Mouse (Mus musculus) C2C12 (cell line): ENCODE data around the gene R3hdm4. TPM values are rescaled to one million over a fixed set of nuclear protein-coding genes. Genes with fewer than 3 reads are reported as not detected.

Source experiments
- H3K27me3 ChIP-seq: one replicate; pipeline ENCODE4 v1.6.1; 2011; ENCODE audit not compliant: control insufficient read depth, insufficient read depth, insufficient read length
- H3K36me3 ChIP-seq: one replicate; pipeline ENCODE4 v1.6.1; 2011; ENCODE audit not compliant: control insufficient read depth, insufficient read depth
- H3K4me3 ChIP-seq: one replicate; pipeline ENCODE4 v1.5.1; 2011; ENCODE audit warnings: mild to moderate bottlenecking, control low read depth; ENCODE audit not compliant: poor library complexity, insufficient read depth, severe bottlenecking
- H3K79me2 ChIP-seq: one replicate; pipeline ENCODE4 v1.6.1; 2011; ENCODE audit not compliant: control insufficient read depth, insufficient read depth
- H3K79me3 ChIP-seq: one replicate; pipeline ENCODE4 v1.6.1; 2011; ENCODE audit warnings: low read depth, control low read depth
- H3ac ChIP-seq: one replicate; pipeline ENCODE3; 2011; ENCODE audit warnings: low read depth; ENCODE audit not compliant: control insufficient read depth, insufficient read length
- CEBPB ChIP-seq: IDR thresholded peaks from one replicate; pipeline ENCODE4 v1.6.1; 2011; ENCODE audit warnings: low read depth, mild to moderate bottlenecking, control low read depth, moderate library complexity
- CTCF ChIP-seq: IDR thresholded peaks from one replicate; pipeline ENCODE4 v1.5.1; 2011; ENCODE audit not compliant: control insufficient read depth, insufficient read depth, insufficient read length
- FOSL1 ChIP-seq: IDR thresholded peaks from one replicate; pipeline ENCODE4 v1.8.0; 2011; ENCODE audit warnings: mild to moderate bottlenecking, low read length; ENCODE audit not compliant: poor library complexity, insufficient read depth, severe bottlenecking
- MAX ChIP-seq: IDR thresholded peaks from one replicate; pipeline ENCODE4 v1.6.1; 2011; ENCODE audit warnings: mild to moderate bottlenecking, control low read depth
- MYOD1 ChIP-seq: IDR thresholded peaks from one replicate; pipeline ENCODE4 v1.6.1; 2011; ENCODE audit warnings: low read depth; ENCODE audit not compliant: control insufficient read depth, insufficient read length
- MYOG ChIP-seq: IDR thresholded peaks from one replicate; pipeline ENCODE4 v1.6.1; 2011; ENCODE audit not compliant: control insufficient read depth, insufficient read length; ENCODE audit errors: extremely low read depth
- USF1 ChIP-seq: IDR thresholded peaks from one replicate; pipeline ENCODE4 v1.6.1; 2011; ENCODE audit warnings: low read depth, mild to moderate bottlenecking, control low read depth, moderate library complexity
- polyA plus RNA-seq: library from polyadenylated mRNA; unstranded; fragments of >200 nt; fragmentation: generic; extraction: Trizol; gene quantifications from one replicate; pipeline ENCODE4 v1.2.1, GENCODE M21; 2012; ENCODE audit warnings: missing spikeins

R3hdm4 gene
- polyA plus RNA-seq, 1 experiment, result 46.7 TPM

- H3K36me3 ChIP-seq, result no peaks in the 10 kb centered on the region
- no peaks in the 10 kb centered on the region for H3K27me3 ChIP-seq
- no peaks in the 10 kb centered on the region for H3K79me3 ChIP-seq
- no peak for TF ChIP-seq FOSL1
- TF ChIP-seq MYOG, result no peak
- no peak for TF ChIP-seq CTCF
- no peak for TF ChIP-seq CEBPB
- no peak for TF ChIP-seq MYOD1
- no peak for TF ChIP-seq USF1
- TF ChIP-seq MAX, result no peak
- H3K79me2 ChIP-seq, result no peaks in the 10 kb centered on the region
- H3K4me3 ChIP-seq, result peak within 1 kb of the TSS; percentile 11
- H3ac ChIP-seq, result peak within 1 kb of the TSS; percentile 66
These were observed 46.6 kb downstream of the R3hdm4 start, which contains the start of the genes Prtn3 and Plppr3 for GRCm38 (mm10) chr10:79874290-79874862. Prtn3 (plus strand) TSS chr10:79874476. Plppr3 (minus strand) TSS chr10:79874634.

- Histone ChIP-seq H3K4me3 (peak overlapping the region; percentile 11), H3K27me3 (no peaks in the 10 kb centered on the region), H3K79me2 (no peaks in the 10 kb centered on the region), H3K36me3 (no peaks in the 10 kb centered on the region), H3K79me3 (no peaks in the 10 kb centered on the region), H3ac (peak overlapping the region; percentile 66)
- TF ChIP-seq USF1 (no peak), MAX (no peak), CTCF (no peak), MYOG (no peak), FOSL1 (no peak), MYOD1 (no peak)
These were observed 47.2 kb downstream of the R3hdm4 start for GRCm38 (mm10) chr10:79873715-79874289.

GRCm38 (mm10) chr10:79873313-79873712, 47.7 kb downstream of the R3hdm4 start:
- Histone ChIP-seq H3K4me3 (no peak overlapping the region), H3K79me3 (no peaks in the 10 kb centered on the region), H3K27me3 (no peaks in the 10 kb centered on the region), H3K36me3 (no peaks in the 10 kb centered on the region), H3ac (no peak overlapping the region), H3K79me2 (no peaks in the 10 kb centered on the region)
- TF ChIP-seq MYOD1 (no peak), CEBPB (no peak), USF1 (no peak), FOSL1 (no peak), CTCF (no peak), MYOG (no peak), MAX (no peak)

- Histone ChIP-seq H3K27me3 (no peaks in the 10 kb centered on the region), H3K79me3 (no peaks in the 10 kb centered on the region), H3K36me3 (no peaks in the 10 kb centered on the region), H3K79me2 (no peaks in the 10 kb centered on the region), H3K4me3 (no peak overlapping the region), H3ac (no peak overlapping the region)
- TF ChIP-seq CEBPB, result no peak
- no peak for TF ChIP-seq USF1
- no peak for TF ChIP-seq CTCF
- TF ChIP-seq FOSL1, result no peak
- TF ChIP-seq MYOD1, result no peak
- no peak for TF ChIP-seq MYOG
- TF ChIP-seq MAX, result no peak
These were observed 48.1 kb downstream of the R3hdm4 start for GRCm38 (mm10) chr10:79872862-79873261.

GRCm38 (mm10) chr10:79871845-79872244, 49.2 kb downstream of the R3hdm4 start:
- Histone ChIP-seq H3K79me2 (no peaks in the 10 kb centered on the region), H3K4me3 (no peak overlapping the region), H3K36me3 (no peaks in the 10 kb centered on the region), H3ac (no peak overlapping the region), H3K79me3 (no peaks in the 10 kb centered on the region), H3K27me3 (no peaks in the 10 kb centered on the region)
- TF ChIP-seq MAX, result no peak
- no peak for TF ChIP-seq FOSL1
- no peak for TF ChIP-seq MYOD1
- TF ChIP-seq USF1, result no peak
- TF ChIP-seq MYOG, result no peak
- TF ChIP-seq CEBPB, result no peak
- TF ChIP-seq CTCF, result no peak

- H3ac ChIP-seq, result no peak overlapping the region
- no peak overlapping the region for H3K4me3 ChIP-seq
- H3K79me3 ChIP-seq, result peaks cover 4% of the 10 kb centered on the region
- peaks cover 11% of the 10 kb centered on the region for H3K79me2 ChIP-seq
- no peak for TF ChIP-seq MYOD1
- TF ChIP-seq MYOG, result no peak
- TF ChIP-seq USF1, result no peak
- TF ChIP-seq FOSL1, result no peak
- TF ChIP-seq CEBPB, result no peak
- no peak for TF ChIP-seq CTCF
- TF ChIP-seq MAX, result no peak
- no peaks in the 10 kb centered on the region for H3K27me3 ChIP-seq
- H3K36me3 ChIP-seq, result peaks cover 34% of the 10 kb centered on the region
These were observed 54.4 kb downstream of the R3hdm4 start for GRCm38 (mm10) chr10:79866601-79867000.
